Mouse (Mus musculus) spleen, embryonic (tissue): ENCODE measurements around the gene Ppef2.

Experiments
- CTCF ChIA-PET: fragments of 350-600 bp; sonication (Branson Sonifier 250); formaldehyde crosslinking; loops from one replicate; lab custom pipeline; 2022; lab: Charles Lee

The Ppef2 gene

GRCm38 (mm10) chr5:92196895-92197811 is 58.9 kb downstream of the Ppef2 start:
- CTCF ChIA-PET = no interaction called here

- CTCF ChIA-PET = interaction anchor here (0.6 to 0.7 kb wide), 3 partner anchors 87 to 186 kb away, joined by 3 to 19 read pairs (median 9); no protein-coding TSS in a partner anchor
Measured at GRCm38 (mm10) chr5:92195716-92196115, 60.4 kb downstream of the Ppef2 start.

DNA sequence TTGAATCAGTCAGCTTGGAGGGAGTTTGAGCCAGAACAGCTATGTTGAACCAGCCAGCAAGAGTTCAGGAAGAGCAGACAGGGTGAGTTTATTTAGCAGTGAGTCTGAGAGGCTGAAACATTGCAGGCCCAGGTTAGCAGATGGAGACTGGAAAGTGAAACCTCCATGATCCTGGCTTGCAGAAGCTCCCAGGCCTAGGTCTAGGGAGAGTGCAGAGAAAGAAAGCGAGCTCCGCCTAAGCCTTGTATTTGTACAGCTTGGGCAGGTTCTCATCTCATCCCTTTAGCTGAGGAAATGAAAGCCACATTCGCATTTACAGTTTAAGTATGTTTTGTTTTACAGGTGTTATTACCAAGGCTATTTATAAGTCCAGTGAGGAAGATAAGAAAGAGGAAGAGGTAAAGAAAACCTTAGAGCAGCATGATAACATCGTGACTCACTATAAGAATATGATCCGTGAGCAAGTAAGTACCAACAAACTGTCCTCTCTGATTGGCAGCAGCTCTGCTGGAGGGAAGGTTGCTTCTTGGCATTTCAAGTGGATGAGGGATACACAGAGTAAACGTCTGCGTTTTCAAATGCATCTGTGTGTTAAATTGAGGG is 67.1 kb downstream of the Ppef2 start:
- CTCF ChIA-PET = no interaction called here

DNA sequence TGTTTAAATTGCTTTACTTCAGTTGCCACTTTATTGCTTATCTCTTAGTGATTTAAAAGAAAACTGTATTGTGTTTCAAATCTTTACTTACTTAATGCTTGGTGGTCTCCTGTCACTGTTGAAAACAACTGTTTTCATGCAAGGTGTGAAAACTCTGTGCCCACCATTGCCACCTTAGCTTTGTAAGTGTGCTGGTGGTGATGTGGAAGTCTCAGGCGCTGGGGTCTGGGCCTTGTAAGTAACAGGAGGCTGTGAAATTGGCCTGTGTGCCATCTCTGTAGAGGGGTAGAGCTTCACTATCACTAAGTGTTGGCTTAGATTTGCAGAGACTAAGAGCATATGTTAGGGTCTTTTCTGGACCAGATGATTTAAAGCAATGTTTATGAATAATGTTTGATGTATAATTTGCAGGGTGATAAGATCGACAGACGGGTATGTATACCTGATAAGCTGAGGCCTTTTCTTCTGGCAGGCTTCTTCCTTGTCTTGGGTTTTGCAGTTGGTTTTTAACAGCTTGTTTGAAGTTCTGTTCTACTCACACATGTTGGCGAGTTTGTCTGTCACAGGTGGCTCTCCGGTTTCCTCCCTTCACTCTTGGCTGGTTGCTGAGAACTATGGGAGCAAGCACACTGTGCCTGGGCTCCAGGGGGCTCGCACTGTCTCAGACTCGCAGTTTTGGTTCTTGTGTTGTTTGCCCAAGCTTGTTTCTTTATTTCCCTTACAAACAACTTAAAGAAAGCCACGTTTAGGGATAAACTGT is 72.8 kb downstream of the Ppef2 start:
- CTCF ChIA-PET = no interaction called here
